In genomic region chr5:93045371-93045714, GRCm38 (mm10) we compare ENCODE assay signal across 8 mouse cellular contexts. TPM values are rescaled to one million over a fixed set of nuclear protein-coding genes. Genes with fewer than 3 reads are reported as not detected.
DNase-seq lines count a peak whose midpoint lies in the region; ATAC-seq and TF ChIP-seq lines count a peak whose summit lies in the region.

No protein-coding gene starts in this region.

- WGBS in kidney, adult 2 months, result 6% methylated on average over 19 of the region's 19 CpGs
- under 1% methylated on average over 19 of the region's 19 CpGs for WGBS in embryonic facial prominence, embryonic 10.5 days
- under 1% methylated on average over 19 of the region's 19 CpGs for WGBS in hindbrain, embryonic 15.5 days
- WGBS in midbrain, embryonic 14.5 days, result 1% methylated on average over 19 of the region's 19 CpGs

- no peak for TF ChIP-seq CTCF in kidney, adult 2 months (conservative IDR thresholded peaks at IDR 0.05; ENCODE audit: insufficient read depth, insufficient read length, low read depth, low read length)

- peaks cover 24% of the 10 kb centered on the region for H3K4me1 ChIP-seq in kidney, adult 2 months (ENCODE audit: control insufficient read depth, insufficient read depth, low read length)
- peaks cover 44% of the 10 kb centered on the region for H3K4me1 ChIP-seq in embryonic facial prominence, embryonic 10.5 days
- H3K4me1 ChIP-seq in hindbrain, embryonic 15.5 days (replicated peaks), result peaks cover 22% of the 10 kb centered on the region
- H3K4me1 ChIP-seq in midbrain, embryonic 14.5 days (ENCODE audit: control insufficient read depth, insufficient read depth, low read length), result peaks cover 12% of the 10 kb centered on the region

- no peak for DNase-seq in kidney, adult 2 months
- no peak for DNase-seq in kidney, postnatal 4 days
- DNase-seq in embryonic facial prominence, embryonic 10.5 days (ENCODE audit: low spot score), result no peak
- DNase-seq in midbrain, embryonic 14.5 days, result no peak
- DNase-seq in adrenal gland, postnatal 36 days, result no peak
- DNase-seq in c-Kit-positive CD71-positive TER-119-positive erythroid progenitor cells, embryonic 14.5 days (ENCODE audit: low spot score), result no peak
- DNase-seq in ovary, adult 18-20 months (ENCODE audit: low spot score), result no peak

- TF ChIP-seq POLR2A in kidney, adult 2 months (IDR thresholded peaks at IDR 0.05; ENCODE audit: low read depth, low read length), result no peak

- peak; percentile 7; the same call in 1 of the 2 replicates for ATAC-seq in hindbrain, embryonic 15.5 days (ENCODE audit: low FRiP score, low read depth)
- 0 out of 2 replicates have a peak, but pooled peaks have one; percentile 24 for ATAC-seq in midbrain, embryonic 14.5 days (ENCODE audit: low FRiP score, low TSS enrichment)

- H3K9ac ChIP-seq in hindbrain, embryonic 15.5 days, result peak overlapping the region; percentile 31
- H3K9ac ChIP-seq in midbrain, embryonic 14.5 days (replicated peaks; ENCODE audit: low read length), result peak overlapping the region; percentile 39; the same call in 1 of the 2 replicates

- H3K4me2 ChIP-seq in hindbrain, embryonic 15.5 days, result peak overlapping the region; percentile 92
- peak overlapping the region; percentile 91 for H3K4me2 ChIP-seq in midbrain, embryonic 14.5 days (ENCODE audit: low read length)

- H3K9me3 ChIP-seq in embryonic facial prominence, embryonic 10.5 days, result no peaks in the 10 kb centered on the region
- H3K9me3 ChIP-seq in hindbrain, embryonic 15.5 days, result no peaks in the 10 kb centered on the region
- H3K9me3 ChIP-seq in midbrain, embryonic 14.5 days (ENCODE audit: control insufficient read depth, low read length), result no peaks in the 10 kb centered on the region

- H3K27ac ChIP-seq in kidney, adult 2 months (ENCODE audit: insufficient read depth, low read depth, low read length), result peak overlapping the region; percentile 49; the same call in 1 of the 2 replicates
- peak overlapping the region; percentile 67 for H3K27ac ChIP-seq in embryonic facial prominence, embryonic 10.5 days (replicated peaks)
- no peak overlapping the region for H3K27ac ChIP-seq in hindbrain, embryonic 15.5 days (replicated peaks)
- H3K27ac ChIP-seq in midbrain, embryonic 14.5 days (replicated peaks; ENCODE audit: low read depth, low read length), result no peak overlapping the region

- peak overlapping the region; percentile 78 for H3K4me3 ChIP-seq in kidney, adult 2 months (ENCODE audit: insufficient read depth, low read depth, low read length)
- H3K4me3 ChIP-seq in embryonic facial prominence, embryonic 10.5 days, result peak overlapping the region; percentile 63
- H3K4me3 ChIP-seq in hindbrain, embryonic 15.5 days, result peak overlapping the region; percentile 48
- H3K4me3 ChIP-seq in midbrain, embryonic 14.5 days (replicated peaks; ENCODE audit: low read depth, low read length), result peak overlapping the region; percentile 46

- no peaks in the 10 kb centered on the region for H3K27me3 ChIP-seq in kidney, adult 2 months (replicated peaks; ENCODE audit: control insufficient read depth, insufficient read depth, low read length)
- H3K27me3 ChIP-seq in embryonic facial prominence, embryonic 10.5 days (replicated peaks; ENCODE audit: low read depth, poor library complexity, severe bottlenecking), result peaks cover 93% of the 10 kb centered on the region
- peaks cover 74% of the 10 kb centered on the region for H3K27me3 ChIP-seq in hindbrain, embryonic 15.5 days
- H3K27me3 ChIP-seq in midbrain, embryonic 14.5 days (ENCODE audit: control insufficient read depth, insufficient read depth, low read length), result peaks cover 59% of the 10 kb centered on the region

- no peaks in the 10 kb centered on the region for H3K36me3 ChIP-seq in kidney, adult 2 months (ENCODE audit: control insufficient read depth, insufficient read depth, low read length)
- H3K36me3 ChIP-seq in embryonic facial prominence, embryonic 10.5 days (replicated peaks), result no peaks in the 10 kb centered on the region
- H3K36me3 ChIP-seq in hindbrain, embryonic 15.5 days, result no peaks in the 10 kb centered on the region
- H3K36me3 ChIP-seq in midbrain, embryonic 14.5 days (ENCODE audit: control insufficient read depth, insufficient read depth, low read length), result no peaks in the 10 kb centered on the region

RNA-seq across cellular contexts. Expression of gene Sowahb, which starts 0.5 kb away (rescaled TPM):
- polyA plus RNA-seq in kidney, adult 2 months (2012; rRNA removed), result 7.8 and 10.1 TPM in 2 replicates
- 0.78 and 0.85 TPM in 2 replicates for polyA plus RNA-seq in embryonic facial prominence, embryonic 10.5 days (2016; fragmentation: Nextera tagmentation; extraction: Ambion mirVana)
- polyA plus RNA-seq in hindbrain, embryonic 15.5 days (2015; fragmentation: Nextera tagmentation; extraction: Ambion mirVana), result 0.07 TPM in 1 of 2 replicates, not detected in the other
- polyA plus RNA-seq in midbrain, embryonic 14.5 days (2014; fragmentation: Nextera tagmentation; extraction: Ambion mirVana), result 0.09 TPM in 1 of 2 replicates, not detected in the other
- total RNA-seq in adrenal gland, postnatal 36 days (2021), result not detected

RNA-seq across cellular contexts. Expression of gene Sept11, which starts 47.9 kb away (rescaled TPM):
- polyA plus RNA-seq in kidney, adult 2 months (2012; rRNA removed), result 46.0 and 50.7 TPM in 2 replicates
- polyA plus RNA-seq in embryonic facial prominence, embryonic 10.5 days (2016; fragmentation: Nextera tagmentation; extraction: Ambion mirVana), result 294 and 297 TPM in 2 replicates
- polyA plus RNA-seq in hindbrain, embryonic 15.5 days (2015; fragmentation: Nextera tagmentation; extraction: Ambion mirVana), result 148 and 151 TPM in 2 replicates
- 103 and 171 TPM in 2 replicates for polyA plus RNA-seq in midbrain, embryonic 14.5 days (2014; fragmentation: Nextera tagmentation; extraction: Ambion mirVana)
- total RNA-seq in adrenal gland, postnatal 36 days (2021), result 10 to 100 TPM; 37.0 to 46.9 TPM

Comparison
In these comparisons a context has a peak if more than half of its experiments do, and no peak if none do; other contexts are left out.
1. H3K27ac ChIP-seq: peak in kidney, adult 2 months (single experiment) and embryonic facial prominence, embryonic 10.5 days (single experiment); none in hindbrain, embryonic 15.5 days (single experiment) and midbrain, embryonic 14.5 days (single experiment).
2. Peak in every context shown above with its lines, with median percentiles within 50 percentile points of each other: H3K4me3 ChIP-seq.